ENCODE assay signal across 8 mouse cellular contexts in the genomic region with DNA sequence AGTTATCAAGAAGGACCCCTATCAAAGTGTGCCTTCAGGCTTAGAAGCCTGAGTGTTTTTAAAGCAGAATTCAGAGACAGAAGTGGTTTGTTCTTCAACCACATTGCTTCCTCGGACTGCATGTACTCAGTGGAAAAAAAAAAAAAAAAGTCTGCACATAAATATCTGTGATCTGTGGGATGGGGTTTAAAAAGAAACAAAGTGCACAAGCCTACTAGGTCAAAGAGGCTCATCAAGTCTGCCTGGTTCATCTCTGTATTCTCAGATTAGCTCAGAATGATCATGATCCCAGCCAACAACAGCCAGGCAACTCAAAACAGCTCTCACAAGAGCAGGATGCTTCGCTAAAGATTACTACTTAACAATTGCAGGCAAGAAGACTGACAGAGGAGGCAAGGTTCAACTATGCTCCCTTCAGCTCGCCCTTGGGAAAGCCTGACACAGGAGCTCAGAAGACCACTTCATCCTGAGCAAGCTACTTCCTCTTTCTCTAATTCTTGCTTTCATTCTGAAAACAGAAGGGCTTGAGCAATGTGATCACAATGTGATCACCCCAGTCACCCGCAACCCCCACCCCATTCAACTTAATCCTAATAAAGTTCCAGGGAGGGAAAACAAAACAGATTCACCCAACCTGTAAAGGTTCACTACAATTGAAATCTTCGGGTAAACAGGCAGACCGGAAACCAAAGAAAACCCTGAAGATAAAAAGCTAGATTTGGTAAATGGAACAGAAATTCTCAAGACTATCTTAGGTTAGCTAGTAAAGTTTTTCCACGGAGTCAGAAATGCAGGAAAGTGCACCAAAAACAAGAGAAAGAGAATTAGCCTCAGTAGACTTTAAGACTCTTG. TPM values are rescaled to one million over a fixed set of nuclear protein-coding genes. Genes with fewer than 3 reads are reported as not detected.
A peak's percentile ranks its signal among the peaks of the same experiment; 100 is the strongest.
DNase-seq lines count a peak whose midpoint lies in the region; ATAC-seq and TF ChIP-seq lines count a peak whose summit lies in the region.

No protein-coding gene starts in this region.

- DNase-seq in heart, adult 11 months: peak; percentile 94
- DNase-seq in heart, postnatal 25 days (ENCODE audit: low spot score): no peak
- no peak for DNase-seq in heart, postnatal 0 days (ENCODE audit: low spot score)
- DNase-seq in liver, postnatal 0 days: peak; percentile 12
- DNase-seq in urinary bladder, postnatal 36 days (ENCODE audit: low spot score in 2 of 2): no peak
- no peak for DNase-seq in Muller cell, postnatal 12 days (ENCODE audit: inconsistent ontology term)

- WGBS in heart, postnatal 0 days: 39% methylated on average over 7 of the region's 7 CpGs
- 12% methylated on average over 7 of the region's 7 CpGs for whole genome bisulfite sequencing in liver, postnatal 0 days (ENCODE audit: insufficient replicate concordance)
- 50% methylated on average over 7 of the region's 7 CpGs for WGBS in neural tube, embryonic 15.5 days

- TF ChIP-seq CTCF in heart, postnatal 0 days (IDR thresholded peaks at IDR 0.05; ENCODE audit: low read depth): no peak
- no peak for TF ChIP-seq CTCF in liver, postnatal 0 days (IDR thresholded peaks at IDR 0.05; ENCODE audit: low read depth)

- peak overlapping the region; percentile 86 for H3K4me2 ChIP-seq in heart, postnatal 0 days (ENCODE audit: low read depth, low read length)
- peak overlapping the region; percentile 69 for H3K4me2 ChIP-seq in liver, postnatal 0 days (ENCODE audit: low read depth, low read length)
- H3K4me2 ChIP-seq in neural tube, embryonic 15.5 days: peak overlapping the region; percentile 95

- H3K27ac ChIP-seq in brown adipose tissue, adult 24 weeks (replicated peaks; ENCODE audit: low read depth, low read length): peak overlapping the region; percentile 70; the same call in 1 of the 2 replicates
- peak overlapping the region; percentile 52 for H3K27ac ChIP-seq in heart, postnatal 0 days (ENCODE audit: low read depth)
- H3K27ac ChIP-seq in liver, postnatal 0 days (ENCODE audit: low read depth): peak overlapping the region; percentile 58
- H3K27ac ChIP-seq in neural tube, embryonic 15.5 days (replicated peaks): no peak overlapping the region

- ATAC-seq in heart, postnatal 0 days (ENCODE audit: insufficient read depth, low read depth): no peak
- ATAC-seq in liver, postnatal 0 days: peak; percentile 60
- no peak for ATAC-seq in neural tube, embryonic 15.5 days (ENCODE audit: low FRiP score)

- H3K9me3 ChIP-seq in heart, postnatal 0 days (replicated peaks; ENCODE audit: control insufficient read depth, low read length): no peaks in the 10 kb centered on the region
- no peaks in the 10 kb centered on the region for H3K9me3 ChIP-seq in liver, postnatal 0 days (ENCODE audit: low read length)
- no peaks in the 10 kb centered on the region for H3K9me3 ChIP-seq in neural tube, embryonic 15.5 days (replicated peaks)

- intact Hi-C loops in heart, postnatal 25 days (cut with DNase I): no loop called here

- TF ChIP-seq EP300 in heart, postnatal 0 days (IDR thresholded peaks at IDR 0.05; ENCODE audit: low read depth): no peak
- no peak for TF ChIP-seq EP300 in liver, postnatal 0 days (IDR thresholded peaks at IDR 0.05; ENCODE audit: low read depth)

- peak overlapping the region; percentile 76; the same call in 1 of the 2 replicates for H3K4me3 ChIP-seq in brown adipose tissue, adult 24 weeks (ENCODE audit: insufficient read depth, low read depth, low read length)
- H3K4me3 ChIP-seq in heart, postnatal 0 days (ENCODE audit: low read depth, low read length): peak overlapping the region; percentile 59
- peak overlapping the region; percentile 48 for H3K4me3 ChIP-seq in liver, postnatal 0 days (ENCODE audit: low read depth, low read length)
- peak overlapping the region; percentile 48 for H3K4me3 ChIP-seq in neural tube, embryonic 15.5 days (replicated peaks)

- peak overlapping the region; percentile 66; the same call in 1 of the 2 replicates for H3K9ac ChIP-seq in heart, postnatal 0 days (replicated peaks; ENCODE audit: low read depth, low read length)
- H3K9ac ChIP-seq in liver, postnatal 0 days (replicated peaks): no peak overlapping the region
- H3K9ac ChIP-seq in neural tube, embryonic 15.5 days (replicated peaks): no peak overlapping the region

- H3K4me1 ChIP-seq in brown adipose tissue, adult 24 weeks (ENCODE audit: control insufficient read depth, insufficient read depth, insufficient read length, low read length): peaks cover 2% of the 10 kb centered on the region; the same call in 1 of the 2 replicates
- peaks cover 7% of the 10 kb centered on the region; the same call in 1 of the 2 replicates for H3K4me1 ChIP-seq in heart, postnatal 0 days (ENCODE audit: control insufficient read depth, insufficient read depth)
- peaks cover 8% of the 10 kb centered on the region for H3K4me1 ChIP-seq in liver, postnatal 0 days (ENCODE audit: insufficient read depth)
- peaks cover 12% of the 10 kb centered on the region for H3K4me1 ChIP-seq in neural tube, embryonic 15.5 days

- no peaks in the 10 kb centered on the region for H3K27me3 ChIP-seq in heart, postnatal 0 days (ENCODE audit: control insufficient read depth, insufficient read depth, low read length)
- H3K27me3 ChIP-seq in liver, postnatal 0 days (ENCODE audit: insufficient read depth, low read length): no peaks in the 10 kb centered on the region
- H3K27me3 ChIP-seq in neural tube, embryonic 15.5 days (replicated peaks): no peaks in the 10 kb centered on the region

- no peaks in the 10 kb centered on the region for H3K36me3 ChIP-seq in heart, postnatal 0 days (replicated peaks; ENCODE audit: control insufficient read depth, insufficient read depth, low read length)
- no peaks in the 10 kb centered on the region for H3K36me3 ChIP-seq in liver, postnatal 0 days (replicated peaks; ENCODE audit: insufficient read depth, low read length)
- no peaks in the 10 kb centered on the region for H3K36me3 ChIP-seq in neural tube, embryonic 15.5 days

RNA-seq across cellular contexts. Expression of a gene that starts 0.7 kb away (rescaled TPM):
- total RNA-seq in heart, postnatal 25 days (2021): 10 to 100 TPM; 33.1 to 36.2 TPM
- polyA plus RNA-seq in brown adipose tissue, adult 24 weeks (2012; ENCODE audit: insufficient read depth, insufficient read length, missing spikeins): 23.7 and 29.6 TPM in 2 replicates
- 17.7 and 37.2 TPM in 2 replicates for total RNA-seq in heart, postnatal 0 days (2014; rRNA removed; ENCODE audit: low replicate concordance)
- 24.8 and 28.1 TPM in 2 replicates for polyA plus RNA-seq in heart, postnatal 0 days (2015; fragmentation: Nextera tagmentation; extraction: Ambion mirVana)
- 63.9 and 66.5 TPM in 2 replicates for polyA plus RNA-seq in liver, postnatal 0 days (2015; fragmentation: Nextera tagmentation; extraction: Ambion mirVana)
- 18.5 and 28.7 TPM in 2 replicates for polyA plus RNA-seq in neural tube, embryonic 15.5 days (2015; fragmentation: Nextera tagmentation; extraction: Ambion mirVana)

Comparison
In these comparisons a context has a peak if more than half of its experiments do, and no peak if none do; other contexts are left out.
1. DNase-seq: peak in heart, adult 11 months (single experiment) and liver, postnatal 0 days (single experiment); none in heart, postnatal 25 days (single experiment), heart, postnatal 0 days (single experiment), urinary bladder, postnatal 36 days (0 of 2) and Muller cell, postnatal 12 days (single experiment).
2. Peak in every context shown above with its lines, with median percentiles within 50 percentile points of each other: H3K4me3 ChIP-seq and H3K4me2 ChIP-seq.